Mouse (Mus musculus) stomach, embryonic 14.5 days (tissue): Measurements from ENCODE around the gene Rbbp8nl. TPM values are rescaled to one million over a fixed set of nuclear protein-coding genes. Genes with fewer than 3 reads are reported as not detected.
A peak's percentile ranks its signal among the peaks of the same experiment; 100 is the strongest.
"Not testable (repeated sequence)": the region's sequence is repeated elsewhere in the genome, so short reads cannot be mapped to it uniquely, and the experiment has no call there.

Source experiments
- ATAC-seq: fragments of 200-750 bp; cut with Nextera tagmentation; 2 replicates; pipeline ENCODE4 v1.8.0; 2017; ENCODE audit warnings: low read depth, moderate TSS enrichment; ENCODE audit not compliant: insufficient number of reproducible peaks, insufficient read depth, low FRiP score
- H3K27ac ChIP-seq: fragments of 300-500 bp; sonication (generic); 2 replicates; pipeline ENCODE4 v1.5.1; 2014; ENCODE audit warnings: mild to moderate bottlenecking, low read length, moderate library complexity, mixed read lengths
- H3K27me3 ChIP-seq: fragments of 300-500 bp; sonication (generic); 2 replicates; pipeline ENCODE4 v1.6.1; 2014; ENCODE audit warnings: low read length, control low read depth, mixed read lengths; ENCODE audit not compliant: control insufficient read depth, insufficient read depth
- H3K36me3 ChIP-seq: fragments of 300-500 bp; sonication (generic); 2 replicates; pipeline ENCODE4 v1.6.1; 2014; ENCODE audit warnings: mild to moderate bottlenecking, control low read depth, low read length, moderate library complexity, mixed read lengths; ENCODE audit not compliant: control insufficient read depth, insufficient read depth
- H3K4me1 ChIP-seq: fragments of 300-500 bp; sonication (generic); 2 replicates; pipeline ENCODE4 v1.6.1; 2014; ENCODE audit warnings: low read length, control low read depth, mixed read lengths; ENCODE audit not compliant: control insufficient read depth, insufficient read depth
- H3K4me2 ChIP-seq: fragments of 300-500 bp; sonication (generic); replicated peaks from 2 replicates; pipeline ENCODE4 v1.6.1; 2014; ENCODE audit warnings: low read depth, low read length, control low read depth
- H3K4me3 ChIP-seq: fragments of 300-500 bp; sonication (generic); 2 replicates; pipeline ENCODE4 v1.5.1; 2014; ENCODE audit warnings: low read depth, low read length, control low read depth
- H3K9ac ChIP-seq: fragments of 300-500 bp; sonication (generic); replicated peaks from 2 replicates; pipeline ENCODE4 v1.6.1; 2014; ENCODE audit warnings: low read depth, mild to moderate bottlenecking, control low read depth, low read length, moderate library complexity, mixed read lengths
- H3K9me3 ChIP-seq: fragments of 300-500 bp; sonication (generic); 2 replicates; pipeline ENCODE4 v1.6.1; 2016; ENCODE audit warnings: low read depth, low read length, control low read depth; ENCODE audit not compliant: control insufficient read depth
- WGBS: fragments of 180-500 bp; shearing (Covaris S2); extraction: QIAGEN DNeasy Blood & Tissue Kit; methylation state at CpG from one replicate; pipeline ENCODE4 v1.1.7; 2014; 5-methylcytosine and 5-hydroxymethylcytosine counted together
- polyA plus RNA-seq: library from polyadenylated mRNA; unstranded; fragments of >200 nt; fragmentation: Nextera tagmentation; extraction: Ambion mirVana; gene quantifications from 2 replicates; pipeline ENCODE4 v1.2.1, GENCODE M21; 2014

The Rbbp8nl gene
- polyA plus RNA-seq, 1 experiment from 2014 or later, result 3.1 TPM

- Histone ChIP-seq H3K4me2 (no peak overlapping the region), H3K9ac (0 out of 2 replicates have a peak overlapping the region, but pooled peaks have one; percentile 10), H3K4me3 (no peak overlapping the region), H3K36me3 (peaks cover 3% of the 10 kb centered on the region; the same call in 1 of the 2 replicates), H3K27me3 (no peaks in the 10 kb centered on the region), H3K9me3 (no peaks in the 10 kb centered on the region), H3K27ac (no peak overlapping the region), H3K4me1 (peaks cover 14% of the 10 kb centered on the region; the same call in 1 of the 2 replicates)
- WGBS, result 79% methylated on average over 7 of the region's 7 CpGs
- ATAC-seq, result no peak
Measured at GRCm38 (mm10) chr2:180270537-180271255, 19.0 kb downstream of the Rbbp8nl start.

DNA sequence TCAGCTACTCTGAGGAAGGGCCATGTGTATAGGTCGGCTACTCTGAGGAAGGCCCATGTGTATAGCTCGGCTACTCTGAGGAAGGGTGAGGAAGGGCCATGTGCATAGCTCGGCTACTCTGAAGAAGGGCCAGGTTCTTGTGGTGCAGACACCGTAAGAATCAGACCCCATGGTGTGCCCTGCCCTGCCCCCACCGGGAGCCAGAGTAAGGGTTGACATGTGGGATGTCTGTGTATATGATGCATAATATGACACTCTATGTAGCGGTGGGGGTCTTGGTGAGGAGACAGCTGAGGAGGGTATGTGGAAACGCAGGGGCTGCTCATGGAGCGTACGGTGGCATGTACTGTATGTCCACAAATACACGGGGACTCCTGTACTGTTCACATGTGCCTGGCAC is 20.4 kb downstream of the Rbbp8nl start:
- H3K4me2 ChIP-seq, result no peak overlapping the region
- H3K9me3 ChIP-seq, result no peaks in the 10 kb centered on the region
- no peaks in the 10 kb centered on the region for H3K27me3 ChIP-seq
- H3K27ac ChIP-seq, result no peak overlapping the region
- ATAC-seq, result no peak
- peaks cover 6% of the 10 kb centered on the region for H3K36me3 ChIP-seq
- H3K4me3 ChIP-seq, result no peak overlapping the region
- 90% methylated on average over 10 of the region's 10 CpGs for WGBS
- H3K4me1 ChIP-seq, result peaks cover 14% of the 10 kb centered on the region; the same call in 1 of the 2 replicates
- H3K9ac ChIP-seq, result no peak overlapping the region

GRCm38 (mm10) chr2:180267955-180268354 is 21.7 kb downstream of the Rbbp8nl start:
- no peak overlapping the region for H3K4me3 ChIP-seq
- no peak overlapping the region for H3K27ac ChIP-seq
- ATAC-seq, result no peak
- peaks cover 9% of the 10 kb centered on the region; the same call in 1 of the 2 replicates for H3K4me1 ChIP-seq
- no peak overlapping the region for H3K9ac ChIP-seq
- 69% methylated on average over 2 of the region's 2 CpGs for WGBS
- H3K27me3 ChIP-seq, result no peaks in the 10 kb centered on the region
- no peaks in the 10 kb centered on the region for H3K9me3 ChIP-seq
- no peak overlapping the region for H3K4me2 ChIP-seq
- H3K36me3 ChIP-seq, result peaks cover 14% of the 10 kb centered on the region

- Histone ChIP-seq H3K4me1 (0 out of 2 replicates have a peak, but pooled peaks cover 7% of the 10 kb centered on the region), H3K4me2 (no peak overlapping the region), H3K9me3 (no peaks in the 10 kb centered on the region), H3K36me3 (peaks cover 41% of the 10 kb centered on the region), H3K4me3 (no peak overlapping the region), H3K27me3 (no peaks in the 10 kb centered on the region), H3K9ac (no peak overlapping the region), H3K27ac (no peak overlapping the region)
- WGBS, result 84% methylated on average over 10 of the region's 10 CpGs
- ATAC-seq, result no peak
Measured at GRCm38 (mm10) chr2:180262891-180263290, 26.8 kb downstream of the Rbbp8nl start.

DNA sequence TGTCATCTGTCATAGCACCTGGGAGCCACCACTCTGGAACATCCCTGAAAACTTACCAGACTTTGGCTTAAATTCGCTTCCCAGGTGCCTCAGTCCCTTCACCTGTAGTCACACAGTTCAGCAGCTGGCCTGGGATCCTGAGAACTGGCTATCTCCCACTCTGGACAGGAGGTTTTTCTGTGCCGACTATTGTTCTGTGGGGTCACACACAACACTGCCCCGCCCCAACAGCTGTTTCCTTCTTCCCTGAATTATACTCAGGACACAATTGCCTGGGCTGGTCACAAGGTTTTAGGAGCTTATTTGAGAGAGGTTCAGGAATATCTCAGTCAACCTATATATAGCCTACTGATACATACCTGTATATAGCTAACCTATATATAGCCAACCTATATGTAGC is 27.2 kb downstream of the Rbbp8nl start:
- H3K9me3 ChIP-seq, result no peaks in the 10 kb centered on the region
- H3K27ac ChIP-seq, result no peak overlapping the region
- H3K36me3 ChIP-seq, result peaks cover 41% of the 10 kb centered on the region
- H3K4me2 ChIP-seq, result no peak overlapping the region
- no peak for ATAC-seq
- 0 out of 2 replicates have a peak, but pooled peaks cover 7% of the 10 kb centered on the region for H3K4me1 ChIP-seq
- H3K4me3 ChIP-seq, result no peak overlapping the region
- 67% methylated on average over 3 of the region's 3 CpGs for WGBS
- H3K27me3 ChIP-seq, result no peaks in the 10 kb centered on the region
- H3K9ac ChIP-seq, result no peak overlapping the region

DNA sequence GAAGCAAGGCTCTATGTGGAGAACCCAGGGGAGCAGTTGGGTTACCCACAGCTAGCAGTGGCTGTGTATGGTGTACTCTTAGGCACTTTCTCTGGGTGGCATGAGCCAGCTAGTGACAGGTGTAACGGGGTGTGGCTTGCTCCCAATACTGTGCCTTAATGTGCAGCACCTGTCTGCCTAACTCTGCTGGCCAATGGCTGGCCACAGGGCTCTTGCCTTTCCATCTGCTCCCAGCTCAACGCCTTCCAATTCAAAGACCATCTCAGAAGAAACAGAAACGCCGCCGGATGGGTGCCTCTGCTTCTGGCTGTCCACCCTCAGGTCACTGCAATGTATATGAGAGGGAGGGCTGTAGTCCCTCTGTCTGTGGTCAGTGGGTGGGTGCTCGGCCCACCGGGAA is 27.8 kb downstream of the Rbbp8nl start:
- Histone ChIP-seq H3K4me3 (no peak overlapping the region), H3K36me3 (peaks cover 41% of the 10 kb centered on the region), H3K9ac (no peak overlapping the region), H3K27me3 (no peaks in the 10 kb centered on the region), H3K9me3 (no peaks in the 10 kb centered on the region), H3K4me2 (no peak overlapping the region), H3K27ac (no peak overlapping the region), H3K4me1 (0 out of 2 replicates have a peak, but pooled peaks cover 7% of the 10 kb centered on the region)
- ATAC-seq, result no peak
- 85% methylated on average over 7 of the region's 7 CpGs for WGBS

GRCm38 (mm10) chr2:180260610-180261480 is 28.8 kb downstream of the Rbbp8nl start:
- Histone ChIP-seq H3K27me3 (no peaks in the 10 kb centered on the region), H3K9ac (no peak overlapping the region), H3K27ac (no peak overlapping the region), H3K9me3 (no peaks in the 10 kb centered on the region), H3K4me2 (no peak overlapping the region), H3K4me3 (no peak overlapping the region), H3K36me3 (peaks cover 38% of the 10 kb centered on the region), H3K4me1 (0 out of 2 replicates have a peak, but pooled peaks cover 7% of the 10 kb centered on the region)
- WGBS, result 50% methylated on average over 8 of the region's 8 CpGs
- ATAC-seq, result no peak

DNA sequence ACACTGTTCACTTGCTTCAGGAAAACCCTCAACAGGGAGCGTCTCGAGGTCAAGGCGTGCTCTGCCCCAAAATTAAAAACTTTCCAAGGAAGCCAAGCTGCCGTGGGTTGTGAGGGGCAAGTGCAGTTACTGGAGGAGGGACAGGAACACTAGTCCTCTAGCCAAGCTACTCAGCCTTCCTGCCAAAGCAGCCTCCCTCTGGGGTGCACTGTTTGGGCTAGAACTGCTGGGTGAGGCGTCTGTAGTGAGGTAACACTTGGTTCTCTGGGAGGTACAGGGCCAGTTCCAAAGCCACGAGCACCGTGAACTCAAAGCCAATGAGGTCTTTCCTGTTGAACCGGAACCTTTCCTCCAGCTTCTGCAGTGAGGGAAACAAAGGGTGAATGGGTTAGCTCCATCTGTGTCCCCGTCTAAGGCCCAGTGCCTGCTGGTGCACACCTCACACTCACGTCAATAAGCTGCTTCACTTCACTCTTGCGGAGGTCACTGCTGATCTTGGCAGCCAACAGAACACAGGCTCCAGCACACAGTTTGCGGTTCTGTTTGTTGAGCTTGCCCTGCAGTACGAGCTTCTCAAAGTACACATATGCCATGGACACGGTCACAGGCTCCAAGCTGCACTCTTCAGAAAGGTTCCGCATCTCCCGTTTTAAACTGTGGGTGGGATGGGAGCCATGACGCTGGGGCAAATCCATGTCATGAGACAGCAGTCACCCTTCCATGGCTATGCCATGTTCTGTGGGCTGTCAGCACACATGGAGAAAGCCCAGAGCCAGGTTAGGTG is 29.7 kb downstream of the Rbbp8nl start:
- H3K27ac ChIP-seq, H3K9ac ChIP-seq, H3K4me2 ChIP-seq, H3K4me3 ChIP-seq, H3K9me3 ChIP-seq, H3K27me3 ChIP-seq, H3K4me1 ChIP-seq, ATAC-seq: not testable (repeated sequence)
- WGBS, result 69% methylated on average over 17 of the region's 17 CpGs
- H3K36me3 ChIP-seq, result peaks cover 38% of the 10 kb centered on the region
